Mouse (Mus musculus) retina, postnatal 7 days (tissue): Measurements from ENCODE around the gene Lrrc49.
A peak's percentile ranks its signal among the peaks of the same experiment; 100 is the strongest.

Source experiments
- DNase-seq: peaks from one replicate; pipeline ENCODE4 v3.0.0-alpha.2; 2012; ENCODE audit warnings: low read depth, low spot score

Lrrc49 gene

DNA sequence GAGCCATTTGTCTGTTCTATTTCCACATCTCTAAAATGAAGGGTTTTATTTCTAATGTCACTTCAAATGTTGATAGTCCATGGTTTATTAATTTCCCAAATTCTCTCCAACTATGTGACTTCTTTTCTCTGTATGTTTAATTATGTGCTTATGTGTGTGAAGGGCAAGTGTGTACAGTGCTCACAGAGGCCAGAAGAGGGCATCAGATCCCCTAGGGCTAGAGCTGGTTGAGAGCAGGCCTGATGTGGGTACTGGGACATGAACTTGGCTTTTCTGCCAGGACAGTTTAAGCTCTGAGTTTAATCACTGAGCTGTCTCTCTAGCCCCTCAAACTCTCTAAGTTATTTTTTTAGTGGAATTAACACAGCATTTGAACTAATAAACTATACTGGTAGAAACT, 13.2 kb downstream of the Lrrc49 start:
- no peak for DNase-seq

DNA sequence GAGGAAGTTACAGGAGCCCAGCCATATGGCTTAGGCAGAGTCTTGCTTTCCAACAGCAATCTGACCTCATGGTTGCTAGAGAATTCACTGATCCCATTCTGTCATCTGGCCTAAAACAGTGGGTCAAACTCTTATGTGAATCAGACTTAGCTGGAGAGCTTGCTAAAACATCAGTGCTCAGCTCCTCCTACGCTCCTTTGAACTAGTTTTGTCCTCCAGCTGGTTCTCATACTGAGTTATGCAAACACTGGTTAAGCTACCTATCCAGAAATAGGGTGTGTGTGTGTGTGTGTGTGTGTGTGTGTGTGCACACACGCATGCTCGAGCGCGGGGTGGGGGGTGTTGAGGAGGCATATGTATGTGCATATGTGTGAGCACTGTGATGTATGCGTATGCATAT, 15.4 kb downstream of the Lrrc49 start:
- no peak for DNase-seq

DNA sequence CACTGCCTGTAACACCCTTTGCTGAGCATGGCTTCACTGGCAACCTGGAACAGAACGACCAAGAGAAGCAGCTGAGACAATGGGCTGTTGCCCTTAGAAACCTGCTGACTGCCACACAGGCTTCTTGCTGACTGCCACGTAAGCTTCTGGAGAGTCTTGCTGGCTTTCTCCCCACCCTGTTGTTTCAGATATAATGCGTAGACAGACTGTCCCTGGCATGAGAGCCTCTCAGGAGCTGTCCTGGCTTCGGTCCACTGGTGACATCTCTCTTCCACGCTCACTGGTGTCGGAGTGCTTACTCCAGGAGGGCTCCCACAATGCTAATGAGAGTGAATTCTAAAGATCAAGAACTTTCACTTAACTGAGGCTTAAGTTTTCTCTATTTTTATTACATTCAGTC, 19.1 kb downstream of the Lrrc49 start:
- no peak for DNase-seq

DNA sequence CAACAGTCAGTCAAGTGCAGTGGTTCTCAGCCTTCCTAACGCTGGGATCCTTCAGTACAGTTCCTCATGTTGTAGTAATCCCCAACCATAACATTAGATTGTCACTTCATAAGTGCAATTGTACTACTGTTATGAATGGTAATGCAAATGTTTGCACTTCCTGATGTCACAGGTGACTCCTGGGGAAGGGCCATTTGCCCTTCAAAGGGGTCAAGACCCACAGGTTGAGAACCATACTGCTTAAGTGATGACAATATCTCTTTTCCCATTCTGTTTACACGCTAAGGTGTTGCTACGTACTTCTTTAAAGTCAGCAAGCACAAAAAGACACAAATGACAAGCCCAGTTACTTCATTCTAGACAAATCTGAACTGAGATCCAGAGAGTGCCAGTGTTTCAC, 22.4 kb downstream of the Lrrc49 start:
- no peak for DNase-seq

DNA sequence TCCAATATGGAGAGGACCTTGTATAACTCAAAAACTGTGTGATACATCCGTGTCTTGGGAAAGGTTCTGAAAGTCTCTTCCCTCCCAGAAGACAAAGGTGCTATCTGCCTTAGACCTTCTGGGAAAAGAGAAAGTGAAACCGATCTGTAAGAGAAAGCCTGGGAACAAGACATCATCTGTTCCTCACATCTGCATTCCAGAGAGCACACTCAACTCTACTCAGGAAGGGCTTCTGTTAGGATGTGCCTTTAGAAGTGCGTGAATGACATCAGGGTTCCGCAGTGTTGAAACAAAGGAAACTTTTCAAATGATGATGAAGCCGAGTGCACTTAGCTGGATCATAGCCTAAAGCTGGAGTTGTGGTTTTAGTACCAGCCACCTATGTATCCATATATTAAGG, 23.1 kb downstream of the Lrrc49 start:
- DNase-seq: no peak

DNA sequence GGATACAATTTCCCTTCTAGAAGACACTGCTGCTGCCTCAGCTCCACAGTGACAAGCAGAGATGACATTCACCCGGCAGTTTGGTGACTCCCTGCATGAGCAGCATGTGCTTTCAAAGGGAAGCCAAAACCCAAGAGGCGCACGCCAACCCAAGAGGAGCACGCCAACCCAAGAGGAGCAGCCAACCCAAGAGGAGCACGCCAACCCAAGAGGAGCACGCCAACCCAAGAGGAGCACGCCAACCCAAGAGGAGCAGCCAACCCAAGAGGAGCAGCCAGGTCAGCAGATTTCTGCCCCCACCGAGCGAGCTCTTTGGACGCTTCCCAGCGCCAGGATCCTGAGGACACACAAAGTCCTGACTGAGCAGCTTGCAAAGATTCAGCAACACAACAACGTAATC, 23.6 kb downstream of the Lrrc49 start:
- no peak for DNase-seq

DNA sequence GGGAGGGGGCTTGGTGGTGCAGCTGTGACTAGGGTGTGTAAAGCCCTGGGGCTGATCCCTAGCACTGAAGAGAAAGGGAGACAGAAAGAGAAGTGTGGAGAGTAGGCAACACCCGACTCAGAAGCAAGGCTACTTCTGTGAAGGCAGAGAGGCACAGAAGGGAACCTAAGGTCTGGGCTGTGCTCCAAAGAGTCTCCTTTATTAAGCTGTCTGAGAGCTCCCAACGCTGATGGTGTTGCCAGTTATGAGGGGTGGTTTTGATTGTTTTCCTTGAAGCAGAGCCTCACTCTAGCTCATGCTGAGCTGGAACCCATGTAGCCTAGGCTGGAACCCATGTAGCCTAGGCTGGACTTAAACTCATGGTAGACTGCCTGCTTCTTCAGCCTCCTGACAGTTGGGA, 25.0 kb downstream of the Lrrc49 start:
- no peak for DNase-seq

DNA sequence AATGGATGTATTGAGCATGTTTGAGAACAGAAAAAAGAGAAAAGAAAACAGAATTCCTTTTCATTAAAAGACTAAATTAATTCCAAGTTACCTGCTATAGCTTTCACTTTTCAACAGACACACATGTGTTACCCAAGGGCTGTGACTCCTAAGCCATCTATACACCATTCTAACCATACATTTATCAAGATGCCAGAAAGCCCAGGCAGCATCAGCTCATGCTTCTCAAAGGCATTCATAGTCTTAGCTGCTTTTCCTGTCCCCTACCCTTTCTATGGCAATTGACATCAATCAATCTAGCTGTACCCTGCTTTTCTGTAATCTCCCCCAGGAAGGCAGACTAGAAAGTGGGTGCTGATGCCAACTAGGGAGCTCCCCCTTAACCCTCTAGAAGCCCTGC, 34.4 kb downstream of the Lrrc49 start:
- no peak for DNase-seq

DNA sequence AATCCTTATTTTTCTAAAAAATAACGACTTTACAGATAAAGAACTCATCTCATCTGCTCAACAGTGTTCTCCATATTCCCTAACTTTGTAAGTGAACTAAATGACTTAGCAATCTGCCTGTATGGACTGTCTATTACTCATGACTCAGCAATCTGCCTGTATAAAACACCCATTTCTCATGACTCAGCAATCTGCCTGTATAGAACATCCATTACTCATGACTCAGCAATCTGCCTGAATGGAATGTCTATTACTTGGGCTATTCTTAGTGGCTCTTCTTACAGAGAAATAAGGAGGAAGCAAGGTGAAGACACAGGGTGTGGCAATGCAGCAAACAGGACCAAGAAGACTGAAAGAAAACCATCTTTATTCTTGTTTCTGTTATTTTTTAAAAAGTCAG, 34.8 kb downstream of the Lrrc49 start:
- no peak for DNase-seq

DNA sequence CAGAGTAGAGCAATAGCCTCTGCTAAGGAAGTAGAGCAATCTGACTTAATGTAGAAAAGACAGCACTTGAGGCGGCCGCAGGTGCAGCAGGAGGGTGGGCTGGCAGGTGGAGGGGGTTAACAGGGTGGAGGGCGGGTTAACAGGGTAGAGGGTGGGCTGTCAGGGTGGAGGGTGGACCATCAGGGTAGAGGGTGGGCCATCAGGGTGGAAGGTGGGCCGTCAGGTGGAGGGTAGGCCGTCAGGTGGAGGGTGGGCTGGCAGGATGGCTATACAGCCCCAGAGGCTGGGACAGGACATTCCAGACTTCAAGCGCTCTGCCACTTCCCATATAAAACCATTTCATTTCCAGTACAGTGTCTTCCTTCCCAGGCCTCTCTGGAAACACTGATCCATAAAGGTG, 37.7 kb downstream of the Lrrc49 start:
- no peak for DNase-seq

DNA sequence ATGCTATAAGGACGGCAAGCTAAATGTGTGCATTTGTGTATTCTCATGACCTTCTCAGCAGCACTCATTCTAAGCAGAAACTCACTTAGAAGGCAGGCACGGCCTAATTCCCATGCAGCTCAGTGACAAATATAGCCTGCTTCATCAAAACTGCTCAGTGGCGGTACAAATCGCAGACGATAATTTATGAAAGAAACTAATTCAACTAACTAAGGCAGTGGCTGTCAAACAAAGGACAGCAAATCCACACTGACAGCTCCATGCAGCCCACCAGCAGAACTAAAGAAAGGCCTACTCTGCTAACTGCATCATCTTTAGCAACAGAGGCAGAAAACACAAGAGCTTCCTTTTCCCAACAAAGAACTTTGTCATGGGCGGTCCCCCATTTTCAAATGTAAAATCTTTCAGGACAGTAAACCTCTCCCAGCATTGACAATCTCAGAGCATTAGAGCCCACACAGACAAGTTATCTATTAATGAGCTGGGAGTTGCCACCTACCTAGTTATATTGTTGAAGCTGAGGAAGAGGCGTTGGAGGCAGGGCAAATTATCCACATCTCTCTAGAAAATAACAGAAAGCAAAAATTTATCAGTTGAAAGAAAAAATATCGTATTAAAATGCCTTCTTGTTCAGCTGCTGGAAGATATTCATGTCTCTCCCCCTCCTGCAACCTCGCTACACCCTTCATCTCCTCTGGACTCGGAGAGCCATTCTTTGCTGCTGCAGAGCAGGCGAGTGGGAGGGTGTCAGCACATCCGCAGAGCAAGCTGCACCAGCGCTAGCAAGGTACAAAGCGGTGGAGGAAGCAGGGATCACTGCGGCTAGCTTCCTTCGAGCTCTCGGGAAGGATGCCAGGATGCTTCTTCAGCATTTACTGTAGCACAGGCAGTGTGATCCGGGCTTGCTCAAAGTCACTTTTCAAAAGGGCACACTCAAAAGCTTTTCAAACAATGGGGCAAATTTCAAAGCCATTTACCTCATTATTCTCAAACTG, 38.7 kb downstream of the Lrrc49 start:
- no peak for DNase-seq

DNA sequence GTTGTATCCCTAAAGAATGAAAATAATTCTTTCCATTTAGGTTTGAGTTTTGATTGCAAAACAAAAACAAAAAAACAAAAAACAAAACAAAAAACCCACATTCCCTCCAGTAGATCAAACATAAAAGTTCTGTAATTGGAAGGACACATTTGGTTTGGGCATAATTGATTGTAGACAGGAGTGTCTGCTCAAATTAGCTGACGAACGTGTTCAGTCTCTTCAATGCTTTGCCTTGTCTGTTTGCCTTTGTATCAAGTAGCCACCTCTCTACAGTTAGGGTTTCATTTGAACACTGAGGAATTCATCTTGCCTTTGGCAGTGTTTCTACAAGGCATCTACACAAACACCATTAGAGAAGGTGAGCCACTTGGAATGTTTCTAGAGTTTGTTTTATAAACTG, 54.4 kb downstream of the Lrrc49 start:
- no peak for DNase-seq

DNA sequence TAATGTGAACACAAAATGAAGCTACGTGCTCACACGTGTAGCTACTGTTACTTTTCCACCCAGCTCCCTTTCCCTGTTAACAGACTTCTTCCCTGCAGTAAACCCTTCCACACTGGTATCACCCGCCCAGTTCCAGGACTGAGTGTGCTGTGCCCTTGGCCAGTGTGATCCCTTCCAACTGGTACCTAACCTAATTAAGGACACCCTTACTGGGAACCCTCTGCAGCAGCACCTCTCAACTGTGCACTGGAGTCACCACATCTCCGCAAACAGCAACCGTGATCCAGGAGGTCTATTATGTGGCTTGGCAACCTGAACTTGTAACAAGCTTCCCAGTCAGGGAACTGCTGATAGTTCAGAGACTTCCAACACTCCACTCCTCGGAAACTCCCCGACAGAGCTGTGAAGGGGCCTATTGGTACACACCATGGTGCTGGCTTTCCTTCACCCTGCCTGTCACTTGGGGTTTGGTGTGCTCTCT, 61.6 kb downstream of the Lrrc49 start:
- DNase-seq: no peak

DNA sequence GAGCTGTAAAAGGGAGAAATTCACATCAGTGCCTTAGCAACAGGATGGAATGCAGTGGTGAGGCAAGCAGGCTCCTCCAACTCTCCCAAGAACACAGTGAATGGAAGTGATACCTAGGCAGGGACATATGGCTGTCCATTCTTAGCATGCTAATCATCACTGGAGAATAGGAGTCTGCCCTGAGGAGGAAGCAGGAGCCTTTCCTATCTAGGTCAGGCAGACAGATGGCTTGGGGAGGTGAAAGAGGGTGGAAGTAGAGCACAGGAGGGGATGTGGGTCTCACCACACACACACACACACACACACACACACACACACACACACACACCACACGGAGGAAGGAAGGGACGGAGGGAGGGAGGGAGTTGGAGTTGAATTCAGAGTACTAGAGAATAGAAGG, 62.1 kb downstream of the Lrrc49 start:
- peak; percentile 58 for DNase-seq

DNA sequence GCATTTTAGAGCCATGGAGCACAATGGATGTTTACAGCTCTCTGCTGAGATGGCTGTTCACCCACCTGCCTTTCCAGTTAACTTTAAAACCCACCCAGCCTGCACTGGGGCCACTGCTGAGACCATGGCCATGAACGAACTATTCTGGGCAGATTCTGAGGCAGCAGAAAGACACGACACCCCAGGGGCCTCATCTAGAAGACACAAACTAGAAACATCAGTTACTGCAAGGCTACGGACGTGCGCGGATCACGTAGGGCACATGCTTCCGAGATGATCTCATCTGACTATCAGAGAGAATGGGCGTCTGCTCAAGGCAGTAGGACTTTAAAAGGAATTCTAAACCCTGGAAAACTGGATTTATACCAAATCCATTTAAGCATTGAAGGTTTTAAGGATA, 71.0 kb downstream of the Lrrc49 start:
- no peak for DNase-seq

DNA sequence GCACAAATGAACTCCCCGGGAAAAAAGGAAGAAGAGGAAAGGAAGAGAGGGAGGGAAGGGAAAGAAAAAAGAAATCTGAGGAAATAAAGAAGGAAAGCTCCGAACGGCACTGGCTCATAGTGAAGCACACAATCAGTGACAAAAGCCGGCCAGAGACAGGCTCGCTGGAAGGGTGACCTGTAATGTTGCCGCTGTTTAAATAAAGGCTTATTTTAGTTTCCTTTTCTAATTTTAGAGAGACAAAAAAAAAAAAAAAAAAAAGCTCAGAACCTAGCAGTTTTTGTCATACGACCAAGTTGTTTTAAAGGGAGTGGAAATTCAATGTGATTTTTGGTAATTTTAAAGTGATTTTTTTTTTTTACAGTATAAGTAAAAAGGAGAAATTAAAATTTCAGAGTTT, 71.6 kb downstream of the Lrrc49 start:
- no peak for DNase-seq

DNA sequence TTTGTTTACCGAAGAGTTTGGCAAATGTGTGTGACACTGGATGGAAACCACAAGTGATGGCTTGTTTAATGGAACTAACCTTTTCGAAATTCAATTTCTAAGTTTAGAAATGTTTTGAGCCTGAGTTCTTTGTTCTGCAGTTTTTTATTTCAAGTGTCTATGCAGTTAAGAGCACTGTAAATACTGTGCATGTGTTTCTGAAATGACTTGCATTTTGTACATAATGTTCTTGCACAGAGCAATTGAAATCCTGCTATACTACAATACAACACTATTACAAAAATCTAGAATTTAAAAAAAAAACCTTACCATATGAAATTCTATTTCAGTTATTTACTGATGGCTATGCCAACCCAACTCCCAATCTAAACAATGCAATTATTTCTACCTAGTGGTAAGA, 75.7 kb downstream of the Lrrc49 start:
- DNase-seq: no peak

DNA sequence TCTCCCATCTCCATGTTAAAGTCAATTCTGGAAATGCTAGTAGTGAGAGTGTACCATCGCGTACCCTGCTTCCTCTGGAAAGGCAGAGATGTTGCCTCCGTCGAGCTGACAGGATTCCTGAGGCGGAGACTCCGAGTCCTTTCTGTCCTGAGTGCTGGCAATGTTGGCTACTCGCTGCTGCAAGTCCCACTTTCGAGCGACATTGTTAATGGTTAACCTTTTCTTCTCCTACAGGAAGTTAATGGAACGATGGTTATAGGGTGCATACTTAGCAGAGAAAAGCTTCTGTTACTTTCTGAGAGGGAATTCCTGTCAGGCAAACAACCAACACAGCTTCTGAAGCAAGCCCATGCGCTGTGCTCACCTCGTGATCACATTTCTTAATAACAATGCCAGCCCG, 77.8 kb downstream of the Lrrc49 start:
- no peak for DNase-seq

DNA sequence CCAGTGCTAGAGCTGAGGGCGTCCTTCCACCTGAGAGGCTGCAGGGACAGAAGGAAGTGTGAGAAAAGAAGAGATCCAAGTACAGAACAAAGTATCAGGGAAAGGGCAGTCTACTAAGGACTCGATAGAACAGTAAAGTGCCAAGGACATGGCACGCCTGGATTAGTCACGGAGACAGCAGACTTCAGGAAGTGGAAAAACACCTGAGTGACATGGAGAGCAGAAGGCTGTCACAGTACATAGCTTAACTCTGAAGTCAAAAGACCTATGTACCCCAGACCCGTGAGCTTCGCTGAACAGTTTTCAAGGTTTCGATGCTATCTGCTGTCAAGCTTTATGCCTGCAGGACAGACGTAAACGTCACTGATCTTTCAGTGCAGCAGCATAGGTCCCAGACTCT, 79.1 kb downstream of the Lrrc49 start:
- no peak for DNase-seq

DNA sequence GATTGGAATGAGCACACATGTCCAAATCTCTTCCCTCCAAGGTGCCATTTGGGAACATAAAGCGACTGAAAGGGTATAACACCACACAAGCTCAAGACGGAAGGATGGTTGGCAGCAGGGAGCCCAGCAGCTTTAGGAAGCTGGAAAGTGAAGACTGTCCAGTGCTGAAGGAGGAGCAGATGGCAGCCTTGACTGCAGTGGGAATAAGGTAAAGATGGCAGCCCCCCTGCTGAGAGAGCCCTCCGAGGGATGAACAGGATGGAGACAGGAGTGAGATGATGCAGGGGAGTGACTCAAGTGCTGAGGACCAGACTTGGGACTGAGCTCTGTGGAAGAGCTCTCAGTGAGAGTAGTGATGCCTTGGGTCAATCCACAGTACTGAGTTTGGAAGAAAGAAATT, 79.9 kb downstream of the Lrrc49 start:
- no peak for DNase-seq

DNA sequence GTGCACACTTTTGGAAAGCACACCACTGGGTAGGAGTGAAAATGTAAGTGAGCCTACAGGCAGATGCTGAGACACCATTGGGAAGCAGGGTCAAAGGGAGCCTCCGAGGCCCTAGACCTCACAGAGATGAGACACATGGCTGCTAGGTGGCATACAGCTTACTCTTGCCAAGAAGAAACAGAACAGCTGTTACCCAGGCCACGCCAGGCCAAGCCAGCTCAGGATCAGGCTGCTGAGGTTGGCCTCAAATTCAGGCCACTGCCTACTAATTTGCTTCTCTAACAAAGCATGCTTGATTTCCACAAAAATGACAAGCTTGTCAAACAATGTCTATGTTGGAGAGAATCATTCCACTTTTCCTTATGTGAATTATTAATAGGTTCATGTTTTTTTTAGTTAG, 83.0 kb downstream of the Lrrc49 start:
- peak; percentile 39 for DNase-seq

DNA sequence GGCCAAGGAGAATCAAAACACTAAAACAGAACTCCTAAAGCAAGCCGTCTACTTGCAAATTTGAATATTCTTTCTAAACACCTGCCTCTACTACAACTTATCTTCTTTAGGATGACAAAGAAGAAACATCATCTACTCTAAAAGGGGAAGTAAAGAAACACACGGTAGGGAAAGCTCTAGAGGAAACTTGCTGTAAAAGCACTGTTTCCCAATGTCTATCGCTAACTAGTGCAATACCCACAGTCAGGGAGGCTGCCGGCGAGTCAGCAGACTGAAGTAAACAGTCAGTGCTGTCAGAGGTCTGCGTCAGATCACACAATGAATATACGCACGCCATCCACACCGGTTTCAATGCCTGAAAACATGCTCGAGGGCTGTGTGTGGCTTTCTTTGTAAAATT, 86.0 kb downstream of the Lrrc49 start:
- no peak for DNase-seq

DNA sequence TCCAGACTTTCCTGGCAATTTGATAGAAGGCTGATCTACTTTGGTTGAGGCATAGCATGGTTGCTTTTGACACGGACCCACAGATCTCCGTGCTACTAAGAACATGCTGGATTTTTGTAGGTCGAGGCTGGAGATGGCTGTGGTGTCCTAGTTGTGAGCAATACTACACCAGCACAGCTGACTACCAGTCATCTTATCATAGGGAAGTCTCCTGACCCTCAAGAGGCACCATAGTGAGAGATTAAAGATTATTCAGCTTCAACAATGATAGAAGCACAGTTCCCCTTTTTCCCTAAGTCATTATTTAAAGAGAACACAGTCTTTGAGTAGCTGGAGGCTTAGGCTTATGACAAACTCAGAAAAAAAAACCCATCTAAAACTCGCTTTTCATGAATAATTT, 87.7 kb downstream of the Lrrc49 start:
- no peak for DNase-seq

DNA sequence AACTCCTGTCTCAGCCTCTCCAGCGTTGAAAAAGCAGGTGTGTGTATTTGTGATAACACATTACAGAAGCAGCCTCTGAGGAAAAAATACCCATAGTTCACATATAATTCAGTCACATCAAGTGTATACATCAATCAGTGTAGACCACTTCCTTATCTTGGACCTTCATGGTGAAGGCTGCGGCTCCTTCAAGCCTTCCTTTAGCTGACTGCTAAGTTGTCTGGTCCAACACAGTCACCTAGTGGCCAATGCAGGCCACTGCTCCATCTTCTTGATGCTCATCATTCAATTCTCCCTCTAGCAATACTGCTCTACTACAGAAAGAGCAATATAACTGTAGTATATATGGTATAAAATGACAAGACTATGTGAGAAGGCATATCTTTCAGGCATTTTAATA, 88.5 kb downstream of the Lrrc49 start:
- peak; percentile 27 for DNase-seq
